Mouse (Mus musculus) kidney, postnatal 14 days (tissue): ENCODE measurements around the gene Atp5d.
A peak's percentile ranks its signal among the peaks of the same experiment; 100 is the strongest.

ENCODE experiments used
- DNase-seq: peaks from one replicate; pipeline ENCODE4 v3.0.0; 2022; ENCODE audit warnings: mixed read lengths

Atp5d gene

DNA sequence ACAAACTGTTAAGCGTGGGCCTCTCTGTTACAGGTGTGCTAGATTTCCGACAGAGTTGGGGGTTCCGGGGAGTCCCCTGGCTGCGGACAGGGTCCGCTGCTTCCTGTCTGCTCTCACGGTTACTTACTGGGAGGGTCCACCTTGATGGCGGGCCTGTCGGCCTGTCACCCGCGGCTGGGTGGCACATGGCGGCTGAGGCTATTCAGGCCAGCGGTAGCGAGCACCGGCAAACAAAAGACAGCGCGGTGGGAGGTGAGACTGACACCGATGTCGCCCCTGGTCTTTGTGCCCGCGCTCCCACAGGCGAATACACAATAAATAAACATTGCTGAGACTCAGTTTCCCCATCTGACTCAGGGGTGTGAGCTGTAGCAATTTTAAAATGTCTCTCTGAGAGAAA lies 51.6 kb downstream of the Atp5d start:
- DNase-seq, result no peak

DNA sequence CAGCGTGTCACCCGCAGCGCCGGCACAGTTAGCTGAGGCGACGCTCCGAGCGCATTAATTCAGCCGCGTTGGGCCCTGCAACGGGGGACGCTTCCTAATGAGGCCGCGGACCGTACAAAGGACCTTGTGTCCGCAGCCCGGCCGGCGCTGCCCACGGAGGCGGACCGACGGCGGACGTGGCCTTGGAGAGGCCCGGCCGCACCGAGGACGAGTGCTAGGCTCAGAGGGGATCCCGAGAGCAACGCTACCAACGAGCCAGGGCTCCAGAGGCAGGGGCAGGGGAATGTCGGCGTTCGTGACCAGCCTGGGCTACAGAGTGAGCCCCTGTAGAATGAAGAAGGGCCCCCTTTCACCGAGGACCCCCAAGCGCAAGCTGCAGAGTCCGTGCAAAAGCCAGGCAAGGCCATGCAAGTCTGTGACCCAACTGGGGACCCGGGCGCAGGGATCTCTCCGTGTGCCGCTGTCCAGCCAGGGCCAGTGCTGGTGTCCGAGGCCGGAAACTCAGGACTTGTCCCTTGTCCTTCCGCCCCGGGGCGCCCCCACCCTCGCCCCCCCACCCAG lies 52.1 kb downstream of the Atp5d start:
- DNase-seq, result peak; percentile 46

DNA sequence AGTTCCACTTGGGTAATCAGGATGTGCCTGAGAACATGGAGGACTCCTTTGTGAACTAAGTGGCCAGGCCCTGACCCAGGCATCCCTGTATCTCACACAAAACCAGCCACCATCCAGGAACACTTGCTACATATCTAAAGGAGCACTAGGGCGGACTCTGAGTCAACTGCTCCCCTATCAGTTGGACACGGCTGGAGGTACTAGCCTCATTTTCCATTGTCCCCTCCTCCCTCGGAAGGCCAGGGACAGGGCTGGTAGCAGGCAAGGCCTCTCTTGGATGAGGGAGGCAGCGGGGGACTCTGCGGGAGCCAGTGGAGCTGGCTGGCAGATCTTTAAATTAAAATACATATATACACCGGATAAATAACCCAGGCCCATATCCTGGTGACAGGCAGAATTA lies 55.5 kb downstream of the Atp5d start:
- DNase-seq, result no peak

DNA sequence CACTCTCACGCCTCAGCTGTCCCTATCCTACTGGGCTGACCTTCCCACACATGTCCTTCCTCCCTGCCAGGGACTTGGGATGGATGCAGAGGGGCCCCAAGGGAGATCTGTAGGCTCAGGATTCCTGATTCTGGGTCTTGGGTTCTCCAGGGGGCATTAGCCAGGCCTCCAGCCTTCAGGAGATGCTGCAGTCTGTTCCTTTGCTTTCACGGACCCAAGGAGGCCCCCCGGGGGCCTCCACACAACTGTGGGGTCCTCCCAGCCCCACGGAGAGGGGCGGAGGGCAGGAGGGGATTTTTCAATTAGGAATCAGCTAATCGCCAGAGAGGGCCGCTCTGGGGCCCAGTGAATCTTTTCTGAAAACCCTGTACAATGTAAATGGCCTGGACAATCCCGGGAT lies 56.0 kb downstream of the Atp5d start:
- no peak for DNase-seq
